Mouse (Mus musculus) testis, adult 2 months (tissue): Measurements from ENCODE around the gene Gstm3.

Experiments used
- CTCF ChIP-seq: fragments of 200-500 bp; IDR thresholded peaks from 2 replicates; pipeline ENCODE4 v1.5.1; 2012; ENCODE audit warnings: low read depth, mild to moderate bottlenecking, inconsistent platforms, low read length, moderate library complexity; ENCODE audit not compliant: control insufficient read depth, insufficient read depth, insufficient replicate concordance
- POLR2A ChIP-seq: fragments of 200-500 bp; IDR thresholded peaks from 2 replicates; pipeline ENCODE4 v1.6.1; 2012; ENCODE audit warnings: low read depth, mild to moderate bottlenecking, inconsistent platforms, low read length, moderate library complexity; ENCODE audit not compliant: control insufficient read depth

DNA sequence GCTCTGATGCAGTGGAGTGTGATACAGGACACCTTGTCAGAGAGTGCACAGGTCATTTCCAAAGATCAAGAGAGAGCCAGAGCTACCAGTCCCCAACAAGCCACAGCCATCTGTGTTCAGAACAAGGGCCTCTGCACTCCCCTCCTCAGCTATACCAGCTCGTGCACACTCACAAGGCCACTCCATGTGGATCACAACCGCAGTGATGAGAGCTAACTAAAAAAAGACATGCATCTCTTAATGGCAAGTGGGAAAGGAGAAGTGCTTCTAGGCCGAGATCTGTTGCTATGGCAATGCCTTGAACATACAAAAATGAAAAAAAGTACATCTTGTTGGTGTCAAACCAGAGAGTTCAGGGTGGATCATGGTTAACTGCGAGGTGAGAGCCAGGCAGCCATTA is 29.3 kb downstream of the Gstm3 start:
- TF ChIP-seq CTCF = no peak
- no peak for TF ChIP-seq POLR2A
